7 mouse cellular contexts compared by ENCODE assay signal in the genomic region with DNA sequence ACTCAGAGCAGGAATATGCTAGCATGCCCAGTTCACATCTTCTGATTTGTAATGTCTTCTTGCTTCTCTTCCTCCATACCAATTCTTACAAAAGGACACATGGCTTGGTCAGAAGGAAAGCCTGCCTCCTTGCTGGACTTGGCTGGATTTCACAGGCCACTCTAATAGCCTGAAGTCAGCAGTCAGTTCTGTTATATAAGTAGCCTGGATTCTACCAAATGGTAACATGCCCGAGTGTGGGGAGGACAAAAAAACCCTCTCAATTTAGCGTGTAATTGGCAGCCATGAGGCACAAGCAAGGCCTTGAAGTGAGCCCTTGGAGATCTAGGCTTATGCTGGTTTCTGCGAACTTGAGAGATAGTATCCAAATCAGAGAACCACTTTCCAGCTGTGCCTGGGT. TPM values are rescaled to one million over a fixed set of nuclear protein-coding genes. Genes with fewer than 3 reads are reported as not detected.
DNase-seq lines count a peak whose midpoint lies in the region.

No protein-coding gene starts in this region.

- DNase-seq in heart, adult 18-20 months: peak; percentile 8 to 13
- no peak for DNase-seq in heart, postnatal 14 days
- peak; percentile 6 for DNase-seq in Muller cell, postnatal 12 days (ENCODE audit: inconsistent ontology term)
- DNase-seq in cerebellum, adult 18-20 months: peak; percentile 63 to 73
- peak; percentile 41 for DNase-seq in gastrocnemius, postnatal 25 days
- DNase-seq in embryo, embryonic 10.5 days (ENCODE audit: low spot score): no peak
- DNase-seq in left cerebral cortex, adult 8-10 months (ENCODE audit: low spot score in 2 of 2): no peak

- intact Hi-C loops in heart, postnatal 14 days (cut with DNase I): no loop called here

RNA-seq across cellular contexts. Expression of a gene that starts 27.3 kb away (rescaled TPM):
- 10 to 100 TPM; 15.3 to 17.5 TPM for total RNA-seq in heart, adult 18-20 months (2021)
- 10 to 100 TPM; 18.5 to 19.6 TPM for total RNA-seq in heart, postnatal 14 days (2021)
- 10 to 100 TPM; 10.9 to 11.2 TPM for total RNA-seq in gastrocnemius, postnatal 25 days (2021)
- total RNA-seq in left cerebral cortex, adult 8-10 months (2022): 10 to 100 TPM; 23.6 to 28.2 (median 27.6) TPM

RNA-seq across cellular contexts. Expression of a gene that starts 27.5 kb away (rescaled TPM):
- 10 to 100 TPM; 22.4 to 26.3 TPM for total RNA-seq in heart, adult 18-20 months (2021)
- 10 to 100 TPM; 21.4 to 24.9 TPM for total RNA-seq in heart, postnatal 14 days (2021)
- total RNA-seq in gastrocnemius, postnatal 25 days (2021): 10 to 100 TPM; 36.1 to 37.7 TPM
- 10 to 100 TPM; 57.2 to 61.5 (median 60.9) TPM for total RNA-seq in left cerebral cortex, adult 8-10 months (2022)

Comparison
In these comparisons a context has a peak if more than half of its experiments do, and no peak if none do; other contexts are left out.
1. DNase-seq: peak in heart, adult 18-20 months (2 of 2), Muller cell, postnatal 12 days (single experiment), cerebellum, adult 18-20 months (2 of 2) and gastrocnemius, postnatal 25 days (single experiment); none in heart, postnatal 14 days (0 of 2), embryo, embryonic 10.5 days (single experiment) and left cerebral cortex, adult 8-10 months (0 of 2).